Mouse (Mus musculus) hindbrain, embryonic 11.5 days (tissue): ENCODE results near the gene Fdxr. TPM values are rescaled to one million over a fixed set of nuclear protein-coding genes. Genes with fewer than 3 reads are reported as not detected.

Source experiments
- ATAC-seq: fragments of 200-750 bp; cut with Nextera tagmentation; 2 replicates; pipeline ENCODE4 v1.8.0; 2017; ENCODE audit warnings: mild to moderate bottlenecking, moderate TSS enrichment, moderate library complexity; ENCODE audit not compliant: low FRiP score
- DNase-seq: peaks from one replicate; pipeline ENCODE4 v3.0.0-alpha.2; 2015; ENCODE audit warnings: low spot score
- H3K27ac ChIP-seq: fragments of 300-500 bp; sonication (generic); 2 replicates; pipeline ENCODE4 v1.5.1; 2014; ENCODE audit warnings: mild to moderate bottlenecking, low read depth, low read length
- H3K27me3 ChIP-seq: fragments of 300-500 bp; sonication (generic); 2 replicates; pipeline ENCODE4 v1.6.1; 2014; ENCODE audit warnings: mild to moderate bottlenecking, low read length, moderate library complexity, mixed read lengths; ENCODE audit not compliant: control insufficient read depth, insufficient read depth
- H3K36me3 ChIP-seq: fragments of 300-500 bp; sonication (generic); 2 replicates; pipeline ENCODE4 v1.6.1; 2014; ENCODE audit warnings: mild to moderate bottlenecking, low read length, moderate library complexity, mixed read lengths; ENCODE audit not compliant: control insufficient read depth, insufficient read depth
- H3K4me1 ChIP-seq: fragments of 300-500 bp; sonication (generic); replicated peaks from 2 replicates; pipeline ENCODE4 v1.6.1; 2014; ENCODE audit warnings: low read length, mixed read lengths; ENCODE audit not compliant: control insufficient read depth, insufficient read depth
- H3K4me2 ChIP-seq: fragments of 300-500 bp; sonication (generic); replicated peaks from 2 replicates; pipeline ENCODE4 v1.6.1; 2014; ENCODE audit warnings: mild to moderate bottlenecking, low read depth, low read length
- H3K4me3 ChIP-seq: fragments of 300-500 bp; sonication (generic); 2 replicates; pipeline ENCODE4 v1.5.1; 2014; ENCODE audit warnings: low read depth, low read length
- H3K9ac ChIP-seq: fragments of 300-500 bp; sonication (generic); 2 replicates; pipeline ENCODE4 v1.6.1; 2014; ENCODE audit warnings: low read depth, low read length
- H3K9me3 ChIP-seq: fragments of 300-500 bp; sonication (generic); 2 replicates; pipeline ENCODE4 v1.6.1; 2016; ENCODE audit warnings: low read length; ENCODE audit not compliant: control insufficient read depth
- WGBS: fragments of 180-500 bp; shearing (Covaris S2); extraction: QIAGEN DNeasy Blood & Tissue Kit; methylation state at CpG from one replicate; pipeline ENCODE4 v1.1.7; 2014; 5-methylcytosine and 5-hydroxymethylcytosine counted together
- polyA plus RNA-seq: library from polyadenylated mRNA; unstranded; fragments of >200 nt; fragmentation: Nextera tagmentation; extraction: Ambion mirVana; gene quantifications from 2 replicates; pipeline ENCODE4 v1.2.1, GENCODE M21; 2014

Gene Fdxr
- polyA plus RNA-seq, result 11.6 and 14.9 TPM in 2 replicates

- no peaks in the 10 kb centered on the region for H3K9me3 ChIP-seq
- peak within 1 kb of the TSS; percentile 64 for H3K9ac ChIP-seq
- no peaks in the 10 kb centered on the region for H3K36me3 ChIP-seq
- ATAC-seq (peak; percentile 97), DNase-seq (peak; percentile 99)
- peak within 1 kb of the TSS; percentile 64 for H3K4me2 ChIP-seq
- peaks cover 7% of the 10 kb centered on the region for H3K4me1 ChIP-seq
- H3K27ac ChIP-seq, result peak within 1 kb of the TSS; percentile 74
- peak within 1 kb of the TSS; percentile 46 for H3K4me3 ChIP-seq
- H3K27me3 ChIP-seq, result no peaks in the 10 kb centered on the region
- under 1% methylated on average over 42 of the region's 42 CpGs for WGBS
These were observed at the start of gene Fdxr for GRCm38 (mm10) chr11:115276780-115277603. Gene Fdxr (minus strand): TSS chr11:115277050.

GRCm38 (mm10) chr11:115323354-115323753 is 46.5 kb upstream of the Fdxr start:
- no peaks in the 10 kb centered on the region for H3K36me3 ChIP-seq
- no peak overlapping the region for H3K9ac ChIP-seq
- WGBS, result 25% methylated on average over 31 of the region's 32 CpGs

GRCm38 (mm10) chr11:115321906-115322693 is 45.2 kb upstream of the Fdxr start, which contains the start of gene Ush1g:
Gene Ush1g (minus strand): TSS chr11:115322041.
- no peaks in the 10 kb centered on the region for H3K9me3 ChIP-seq
- DNase-seq, result peak; percentile 88
- peak; percentile 33; the same call in 1 of the 2 replicates for ATAC-seq
- H3K27me3 ChIP-seq, result peaks cover 76% of the 10 kb centered on the region
- H3K4me1 ChIP-seq, result peaks cover 14% of the 10 kb centered on the region
- no peak within 1 kb of the TSS for H3K9ac ChIP-seq
- peak within 1 kb of the TSS; percentile 18 for H3K4me2 ChIP-seq
- H3K27ac ChIP-seq, result no peak within 1 kb of the TSS
- H3K4me3 ChIP-seq, result no peak within 1 kb of the TSS
- WGBS, result 5% methylated on average over 35 of the region's 35 CpGs
- no peaks in the 10 kb centered on the region for H3K36me3 ChIP-seq

More at GRCm38 (mm10) chr11:115323354-115323753, 46.5 kb upstream of the Fdxr start:
- H3K27ac ChIP-seq, result no peak overlapping the region
- peaks cover 64% of the 10 kb centered on the region for H3K27me3 ChIP-seq
- H3K4me3 ChIP-seq, result no peak overlapping the region
- DNase-seq (no peak), ATAC-seq (no peak)
- H3K4me2 ChIP-seq, result no peak overlapping the region
- peaks cover 14% of the 10 kb centered on the region for H3K4me1 ChIP-seq
- no peaks in the 10 kb centered on the region for H3K9me3 ChIP-seq

- Histone ChIP-seq H3K27ac (no peak overlapping the region), H3K4me3 (no peak overlapping the region), H3K4me2 (no peak overlapping the region), H3K9ac (no peak overlapping the region), H3K27me3 (peaks cover 95% of the 10 kb centered on the region), H3K4me1 (peaks cover 14% of the 10 kb centered on the region), H3K36me3 (no peaks in the 10 kb centered on the region), H3K9me3 (no peaks in the 10 kb centered on the region)
- 2% methylated on average over 18 of the region's 18 CpGs for WGBS
- DNase-seq, result peak; percentile 47
- no peak for ATAC-seq
These were observed 43.0 kb upstream of the Fdxr start for GRCm38 (mm10) chr11:115319704-115320383.

GRCm38 (mm10) chr11:115318245-115319027 is 41.6 kb upstream of the Fdxr start:
- 4% methylated on average over 62 of the region's 63 CpGs for WGBS
- DNase-seq (peak; percentile 44), ATAC-seq (no peak)
- no peak overlapping the region for H3K27ac ChIP-seq
- H3K4me2 ChIP-seq, result peak overlapping the region; percentile 11; the same call in 1 of the 2 replicates
- no peaks in the 10 kb centered on the region for H3K9me3 ChIP-seq
- peaks cover 12% of the 10 kb centered on the region for H3K4me1 ChIP-seq
- no peak overlapping the region for H3K9ac ChIP-seq
- H3K27me3 ChIP-seq, result peaks cover 82% of the 10 kb centered on the region
- no peaks in the 10 kb centered on the region for H3K36me3 ChIP-seq
- H3K4me3 ChIP-seq, result peak overlapping the region; percentile 8; the same call in 1 of the 2 replicates

GRCm38 (mm10) chr11:115317204-115317603 is 40.4 kb upstream of the Fdxr start:
- Histone ChIP-seq H3K4me3 (no peak overlapping the region), H3K27me3 (peaks cover 70% of the 10 kb centered on the region), H3K27ac (no peak overlapping the region), H3K4me2 (no peak overlapping the region), H3K9ac (no peak overlapping the region), H3K9me3 (no peaks in the 10 kb centered on the region), H3K4me1 (peaks cover 12% of the 10 kb centered on the region), H3K36me3 (no peaks in the 10 kb centered on the region)
- no peak for ATAC-seq
- 66% methylated on average over 7 of the region's 7 CpGs for WGBS
- DNase-seq, result no peak

- no peak overlapping the region for H3K27ac ChIP-seq
- DNase-seq (no peak), ATAC-seq (no peak)
- peaks cover 40% of the 10 kb centered on the region for H3K27me3 ChIP-seq
- no peaks in the 10 kb centered on the region; the same call in 1 of the 2 replicates for H3K4me1 ChIP-seq
- H3K9ac ChIP-seq, result no peak overlapping the region
- no peak overlapping the region for H3K4me3 ChIP-seq
- no peak overlapping the region for H3K4me2 ChIP-seq
- 50% methylated on average over 2 of the region's 2 CpGs for WGBS
- H3K9me3 ChIP-seq, result no peaks in the 10 kb centered on the region
- H3K36me3 ChIP-seq, result no peaks in the 10 kb centered on the region
These were observed 37.4 kb upstream of the Fdxr start for GRCm38 (mm10) chr11:115314249-115314648.

- no peak overlapping the region for H3K9ac ChIP-seq
- H3K27ac ChIP-seq, result no peak overlapping the region
- H3K36me3 ChIP-seq, result no peaks in the 10 kb centered on the region
- peaks cover 2% of the 10 kb centered on the region; the same call in 1 of the 2 replicates for H3K27me3 ChIP-seq
- 80% methylated on average over 1 of the region's 1 CpGs for WGBS
- H3K4me3 ChIP-seq, result no peak overlapping the region
- 0 out of 2 replicates have a peak, but pooled peaks cover 2% of the 10 kb centered on the region for H3K4me1 ChIP-seq
- ATAC-seq (no peak), DNase-seq (no peak)
- no peaks in the 10 kb centered on the region for H3K9me3 ChIP-seq
- H3K4me2 ChIP-seq, result no peak overlapping the region
These were observed 31.9 kb upstream of the Fdxr start for GRCm38 (mm10) chr11:115308781-115309180.
